Mouse (Mus musculus) lung, embryonic 16.5 days (tissue): ENCODE measurements around the gene Pdcd1. TPM values are rescaled to one million over a fixed set of nuclear protein-coding genes. Genes with fewer than 3 reads are reported as not detected.

Experiments used
- ATAC-seq: fragments of 200-750 bp; cut with Nextera tagmentation; 2 replicates; pipeline ENCODE4 v1.8.0; 2017; ENCODE audit warnings: low read depth, mild to moderate bottlenecking, moderate library complexity
- H3K27ac ChIP-seq: fragments of 300-500 bp; sonication (generic); 2 replicates; pipeline ENCODE4 v1.5.1; 2014; ENCODE audit warnings: mild to moderate bottlenecking, control low read depth, low read length
- H3K27me3 ChIP-seq: fragments of 300-500 bp; sonication (generic); 2 replicates; pipeline ENCODE4 v1.6.1; 2014; ENCODE audit warnings: low read depth, low read length, mixed read lengths; ENCODE audit not compliant: control insufficient read depth, insufficient read depth
- H3K36me3 ChIP-seq: fragments of 300-500 bp; sonication (generic); 2 replicates; pipeline ENCODE4 v1.6.1; 2014; ENCODE audit warnings: low read length; ENCODE audit not compliant: control insufficient read depth, insufficient read depth
- H3K4me1 ChIP-seq: fragments of 300-500 bp; sonication (generic); replicated peaks from 2 replicates; pipeline ENCODE4 v1.6.1; 2014; ENCODE audit warnings: low read length, mixed read lengths; ENCODE audit not compliant: control insufficient read depth, insufficient read depth
- H3K4me2 ChIP-seq: fragments of 300-500 bp; sonication (generic); 2 replicates; pipeline ENCODE4 v1.6.1; 2014; ENCODE audit warnings: low read depth, low read length, control low read depth
- H3K4me3 ChIP-seq: fragments of 300-500 bp; sonication (generic); 2 replicates; pipeline ENCODE4 v1.5.1; 2014; ENCODE audit warnings: mild to moderate bottlenecking, low read length, control low read depth
- H3K9ac ChIP-seq: fragments of 300-500 bp; sonication (generic); 2 replicates; pipeline ENCODE4 v1.6.1; 2014; ENCODE audit warnings: low read length, control low read depth
- H3K9me3 ChIP-seq: fragments of 300-500 bp; sonication (generic); 2 replicates; pipeline ENCODE4 v1.6.1; 2016; ENCODE audit warnings: low read length; ENCODE audit not compliant: control insufficient read depth
- WGBS: fragments of 180-500 bp; shearing (Covaris S2); extraction: QIAGEN DNeasy Blood & Tissue Kit; methylation state at CpG from one replicate; pipeline ENCODE4 v1.1.7; 2014; 5-methylcytosine and 5-hydroxymethylcytosine counted together
- polyA plus RNA-seq: library from polyadenylated mRNA; unstranded; fragments of >200 nt; fragmentation: Nextera tagmentation; extraction: Ambion mirVana; gene quantifications from 2 replicates; pipeline ENCODE4 v1.2.1, GENCODE M21; 2015

Pdcd1 gene
- polyA plus RNA-seq, result 0.30 and 0.43 TPM in 2 replicates

DNA sequence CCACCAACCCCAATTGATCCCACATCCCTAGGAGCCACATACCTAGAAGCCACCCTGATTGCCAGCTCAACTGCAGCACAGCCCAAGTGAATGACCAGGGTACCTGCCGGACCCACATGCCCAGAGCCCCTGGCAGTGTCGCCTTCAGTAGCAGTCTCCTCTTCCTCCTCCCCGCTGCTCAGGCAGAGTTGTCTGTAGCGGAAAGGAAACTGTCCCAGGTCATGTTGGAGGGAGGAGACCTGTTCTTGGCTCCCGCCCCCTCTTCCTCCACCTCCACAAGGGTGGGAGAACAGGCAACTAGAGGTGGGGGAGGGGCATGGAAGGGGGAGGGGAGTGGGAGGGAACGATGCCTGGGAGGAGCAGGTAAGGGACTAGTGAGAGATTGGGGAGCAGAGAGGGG, at the start of gene Pdcd1:
Gene Pdcd1 (minus strand): TSS at position 181 of the 400 bp plus-strand sequence.
- no peak within 1 kb of the TSS for H3K27ac ChIP-seq
- no peak within 1 kb of the TSS for H3K4me2 ChIP-seq
- no peaks in the 10 kb centered on the region for H3K9me3 ChIP-seq
- H3K4me3 ChIP-seq, result no peak within 1 kb of the TSS
- no peak; the same call in 1 of the 2 replicates for ATAC-seq
- no peak within 1 kb of the TSS for H3K9ac ChIP-seq
- no peaks in the 10 kb centered on the region for H3K36me3 ChIP-seq
- no peaks in the 10 kb centered on the region for H3K27me3 ChIP-seq
- H3K4me1 ChIP-seq, result no peaks in the 10 kb centered on the region
- whole genome bisulfite sequencing, result 51% methylated on average over 6 of the region's 6 CpGs

DNA sequence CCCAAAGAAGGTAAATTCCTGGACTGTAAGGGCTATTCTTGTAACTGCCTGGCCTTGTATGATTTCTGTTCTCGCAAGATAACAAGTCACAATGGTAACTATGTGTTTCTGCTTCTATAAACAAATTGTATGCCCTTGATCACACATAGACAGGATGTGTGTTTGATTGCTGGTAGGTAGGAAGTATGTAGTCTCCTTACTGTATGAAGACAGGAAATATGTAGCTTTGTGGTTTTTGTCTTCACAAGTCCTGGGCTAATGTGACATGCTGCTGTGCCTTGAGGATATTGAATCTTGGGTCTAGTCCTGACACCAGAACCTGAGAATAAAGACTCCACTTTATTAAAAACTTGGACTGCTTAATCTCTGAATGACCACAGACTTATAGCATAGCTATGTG, 39.4 kb upstream of the Pdcd1 start:
- no peak overlapping the region for H3K27ac ChIP-seq
- no peaks in the 10 kb centered on the region for H3K36me3 ChIP-seq
- no peaks in the 10 kb centered on the region for H3K9me3 ChIP-seq
- H3K4me1 ChIP-seq, result no peaks in the 10 kb centered on the region
- no peaks in the 10 kb centered on the region for H3K27me3 ChIP-seq
- no peak overlapping the region for H3K4me2 ChIP-seq
- no peak overlapping the region for H3K9ac ChIP-seq
- WGBS, result 61% methylated on average over 1 of the region's 1 CpGs
- ATAC-seq, result no peak
- no peak overlapping the region for H3K4me3 ChIP-seq

DNA sequence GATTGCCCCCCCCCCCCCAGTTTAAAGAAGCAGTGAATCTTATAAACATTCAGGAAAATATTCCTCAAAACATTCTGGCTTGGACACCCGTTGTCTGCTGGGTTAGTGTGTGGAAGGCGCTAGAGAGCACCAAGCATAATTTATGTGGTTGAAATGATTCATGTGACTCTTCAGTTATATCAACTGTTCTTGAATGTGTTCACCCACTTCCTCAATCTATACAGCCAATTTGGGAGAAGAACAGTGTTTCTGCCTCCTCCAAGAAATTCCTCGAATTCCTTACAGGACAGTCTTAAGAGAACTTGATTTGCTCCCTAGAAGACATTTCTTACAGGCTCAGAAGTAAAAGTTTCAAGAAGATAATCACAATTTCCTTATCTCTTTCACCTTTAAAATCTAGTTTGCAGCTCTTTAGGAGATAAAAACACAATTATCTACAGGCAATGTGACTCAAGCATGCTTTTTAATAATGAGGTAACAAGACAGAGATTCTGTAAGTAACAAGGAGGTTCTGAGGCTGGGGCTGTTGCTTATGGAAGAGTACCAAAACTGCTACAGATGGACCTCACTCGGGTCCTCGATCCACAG, 34.1 kb upstream of the Pdcd1 start:
- no peak overlapping the region for H3K4me3 ChIP-seq
- no peak overlapping the region for H3K27ac ChIP-seq
- H3K36me3 ChIP-seq, result no peaks in the 10 kb centered on the region
- H3K4me1 ChIP-seq, result no peaks in the 10 kb centered on the region
- no peaks in the 10 kb centered on the region for H3K27me3 ChIP-seq
- H3K9ac ChIP-seq, result no peak overlapping the region
- ATAC-seq, result no peak
- H3K9me3 ChIP-seq, result no peaks in the 10 kb centered on the region
- 55% methylated on average over 5 of the region's 5 CpGs for WGBS
- H3K4me2 ChIP-seq, result no peak overlapping the region

DNA sequence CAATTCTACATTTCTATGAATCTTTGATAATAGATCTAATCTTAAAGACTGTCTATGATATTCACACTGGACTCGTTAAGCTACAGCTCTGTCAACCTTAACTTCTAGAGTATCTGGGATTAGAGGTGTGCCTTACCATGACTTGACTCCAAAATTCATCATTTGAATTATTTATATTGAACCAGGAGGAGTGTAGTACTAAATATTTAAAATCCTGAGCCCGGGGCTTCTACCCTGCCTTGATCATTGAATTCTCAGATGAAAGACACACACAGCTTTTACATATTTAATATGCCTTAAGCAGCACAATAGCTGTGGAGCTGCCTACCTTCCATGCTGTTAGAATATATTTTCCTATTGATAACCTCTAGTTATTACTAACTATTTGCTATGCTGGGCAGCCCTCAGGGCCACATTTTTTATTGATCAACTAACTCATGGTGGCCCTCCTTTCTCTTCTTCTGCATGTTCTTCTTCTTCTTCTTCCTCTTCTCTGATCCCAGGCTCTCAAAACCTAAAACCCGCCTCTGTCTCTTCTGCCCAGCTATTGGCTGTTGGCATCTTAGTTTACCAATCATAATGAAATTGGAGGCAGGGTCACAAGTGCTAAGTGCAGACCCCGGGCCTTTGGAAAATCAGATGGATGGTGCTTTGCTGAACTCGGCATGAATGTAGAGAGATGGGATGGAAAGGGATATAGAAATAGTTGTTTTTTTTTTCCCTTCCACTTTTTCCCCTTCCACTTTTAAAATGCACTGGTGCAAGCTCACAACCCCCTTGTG, 33.2 kb upstream of the Pdcd1 start:
- H3K27me3 ChIP-seq, result no peaks in the 10 kb centered on the region
- no peak overlapping the region for H3K4me2 ChIP-seq
- no peak overlapping the region for H3K4me3 ChIP-seq
- WGBS, result 84% methylated on average over 5 of the region's 5 CpGs
- H3K9ac ChIP-seq, result no peak overlapping the region
- H3K27ac ChIP-seq, result no peak overlapping the region
- no peaks in the 10 kb centered on the region for H3K36me3 ChIP-seq
- ATAC-seq, result no peak
- no peaks in the 10 kb centered on the region for H3K9me3 ChIP-seq
- no peaks in the 10 kb centered on the region for H3K4me1 ChIP-seq

DNA sequence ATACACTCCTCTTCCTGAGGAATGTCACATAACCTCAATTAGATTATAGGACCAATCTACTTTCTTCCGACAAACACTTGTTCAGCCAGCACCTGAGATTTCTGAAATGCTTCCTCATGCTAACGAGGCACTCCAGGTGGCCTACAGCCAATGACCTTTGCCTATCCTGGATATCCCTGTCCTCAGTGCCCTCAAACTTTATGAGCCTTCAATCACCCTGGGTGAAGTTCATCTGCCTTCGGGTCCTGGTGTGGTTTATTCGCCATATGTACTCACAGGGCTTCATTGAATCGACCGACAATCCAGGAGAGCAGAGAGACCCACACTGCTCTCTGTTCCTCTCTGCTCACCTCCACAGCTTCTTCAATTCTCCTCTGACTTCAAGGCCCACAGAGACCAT, 29.4 kb upstream of the Pdcd1 start:
- Histone ChIP-seq H3K9ac (no peak overlapping the region), H3K9me3 (no peaks in the 10 kb centered on the region), H3K4me1 (no peaks in the 10 kb centered on the region), H3K27me3 (no peaks in the 10 kb centered on the region), H3K36me3 (no peaks in the 10 kb centered on the region), H3K27ac (no peak overlapping the region), H3K4me3 (no peak overlapping the region), H3K4me2 (no peak overlapping the region)
- no peak for ATAC-seq
- WGBS, result 75% methylated on average over 6 of the region's 6 CpGs

DNA sequence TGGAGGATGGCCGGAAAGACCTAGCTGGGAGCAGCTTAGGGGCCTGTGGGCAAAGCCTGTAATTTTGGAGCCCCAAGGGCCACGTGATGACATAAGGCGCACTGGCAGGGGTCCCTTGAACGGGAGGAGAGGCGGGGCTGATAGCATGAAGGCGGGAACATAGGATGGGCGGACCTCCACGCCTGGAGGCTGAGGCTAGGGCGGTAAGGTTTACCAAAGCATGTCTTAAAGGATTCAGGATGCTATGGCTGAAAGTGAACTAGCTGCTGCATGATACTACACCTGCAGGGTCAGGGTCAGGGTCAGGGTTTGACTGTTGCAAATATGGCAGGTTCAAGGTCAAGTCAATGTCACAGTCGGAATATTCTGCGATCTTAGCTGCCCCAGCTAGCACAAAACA, 28.8 kb upstream of the Pdcd1 start:
- H3K27me3 ChIP-seq, result no peaks in the 10 kb centered on the region
- no peaks in the 10 kb centered on the region for H3K4me1 ChIP-seq
- no peaks in the 10 kb centered on the region for H3K36me3 ChIP-seq
- no peaks in the 10 kb centered on the region for H3K9me3 ChIP-seq
- 53% methylated on average over 11 of the region's 11 CpGs for WGBS
- no peak overlapping the region for H3K9ac ChIP-seq
- H3K27ac ChIP-seq, result no peak overlapping the region
- no peak for ATAC-seq
- H3K4me3 ChIP-seq, result no peak overlapping the region
- peak overlapping the region; percentile 35 for H3K4me2 ChIP-seq

DNA sequence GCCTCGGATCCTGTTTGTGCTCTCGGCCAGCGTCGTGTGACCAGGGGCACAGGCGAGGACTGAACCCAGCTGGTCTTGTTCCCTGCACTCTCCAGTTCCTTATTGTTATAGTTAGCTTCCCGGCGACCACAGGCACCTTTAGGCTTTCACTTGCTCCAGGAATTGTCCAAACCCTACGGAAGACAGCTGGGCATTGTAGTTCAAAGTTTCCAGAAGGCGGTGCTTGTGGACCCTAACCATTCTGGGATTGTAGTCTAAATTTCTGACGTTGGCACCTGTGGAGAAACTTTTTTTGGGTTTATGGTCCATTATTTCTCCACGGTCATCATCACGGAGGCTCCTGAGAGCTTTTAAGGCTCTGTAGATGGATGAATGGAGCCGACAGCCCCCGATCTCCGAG, 28.4 kb upstream of the Pdcd1 start:
- Histone ChIP-seq H3K4me3 (no peak overlapping the region), H3K4me2 (peak overlapping the region; percentile 35), H3K9ac (no peak overlapping the region)

DNA sequence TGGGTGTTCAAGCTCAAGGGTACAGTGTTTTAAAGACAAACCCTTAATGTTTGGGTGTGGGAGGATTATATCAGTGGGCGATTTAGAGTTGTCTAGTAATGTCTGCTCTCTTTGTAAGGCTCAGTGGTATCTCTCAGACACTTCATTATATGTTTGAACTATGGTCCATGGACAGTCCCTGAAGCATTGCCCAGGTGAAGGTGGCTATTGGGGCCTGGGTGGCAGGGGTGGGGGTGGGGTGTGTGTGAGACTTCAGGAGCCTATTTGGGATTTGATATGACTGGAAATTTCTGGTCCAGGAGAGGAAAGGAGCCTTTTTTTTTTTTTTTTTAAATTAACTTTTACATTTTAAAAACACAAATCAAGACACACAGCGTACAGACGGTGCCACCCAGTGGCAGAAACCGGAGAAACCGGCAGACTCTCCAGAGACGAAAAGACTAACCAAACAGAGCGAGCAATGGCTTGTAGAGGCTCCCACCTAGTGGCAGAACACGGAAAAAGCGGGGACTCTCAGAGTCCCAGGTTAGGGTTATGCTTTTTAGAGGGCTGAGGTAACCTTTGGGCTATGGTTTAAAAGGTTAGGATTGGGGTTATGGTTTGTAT, 26.6 kb upstream of the Pdcd1 start:
- Histone ChIP-seq H3K27ac (no peak overlapping the region), H3K4me3 (no peak overlapping the region), H3K27me3 (no peaks in the 10 kb centered on the region), H3K36me3 (no peaks in the 10 kb centered on the region), H3K4me1 (no peaks in the 10 kb centered on the region), H3K9ac (no peak overlapping the region), H3K4me2 (no peak overlapping the region), H3K9me3 (no peaks in the 10 kb centered on the region)
- peak; percentile 84 for ATAC-seq
- WGBS, result 2% methylated on average over 9 of the region's 9 CpGs

More for the DNA sequence above, 28.4 kb upstream of the Pdcd1 start:
- H3K27me3 ChIP-seq, result no peaks in the 10 kb centered on the region
- no peak for ATAC-seq
- no peaks in the 10 kb centered on the region for H3K36me3 ChIP-seq
- no peak overlapping the region for H3K27ac ChIP-seq
- no peaks in the 10 kb centered on the region for H3K4me1 ChIP-seq
- WGBS, result 50% methylated on average over 15 of the region's 15 CpGs
- no peaks in the 10 kb centered on the region for H3K9me3 ChIP-seq

DNA sequence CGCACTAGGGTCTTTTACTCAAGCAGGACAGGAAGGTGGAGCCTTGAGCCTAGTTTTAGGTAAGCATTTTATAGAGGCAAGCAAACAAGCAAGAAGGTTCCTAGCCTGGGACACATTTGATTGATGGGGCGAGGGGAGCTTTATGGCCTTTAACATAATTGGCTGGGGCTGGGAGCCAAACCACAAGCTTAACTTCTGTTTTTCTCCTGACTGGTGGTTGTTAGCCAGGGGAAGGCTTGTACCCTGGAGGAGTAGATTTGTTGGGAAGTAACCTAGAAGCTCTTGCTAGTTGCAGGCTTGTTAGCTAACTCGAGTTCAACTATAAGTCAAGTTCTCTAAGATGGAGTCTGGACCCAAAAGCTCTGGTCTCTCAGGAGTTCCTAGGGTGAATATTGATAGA, 26.0 kb upstream of the Pdcd1 start:
- no peaks in the 10 kb centered on the region for H3K27me3 ChIP-seq

More for the DNA sequence above, 26.0 kb upstream of the Pdcd1 start:
- Histone ChIP-seq H3K4me2 (no peak overlapping the region), H3K4me1 (no peaks in the 10 kb centered on the region), H3K27ac (no peak overlapping the region), H3K4me3 (no peak overlapping the region), H3K9ac (no peak overlapping the region), H3K36me3 (no peaks in the 10 kb centered on the region), H3K9me3 (no peaks in the 10 kb centered on the region)
- no peak for ATAC-seq
- 60% methylated on average over 3 of the region's 3 CpGs for WGBS
